In genomic region chr3:69859858-69860588, GRCm38 (mm10) we compare ENCODE assay signal across 8 mouse cellular contexts. TPM values are rescaled to one million over a fixed set of nuclear protein-coding genes. Genes with fewer than 3 reads are reported as not detected.
DNase-seq lines count a peak whose midpoint lies in the region; ATAC-seq lines count a peak whose summit lies in the region.

Gene Sptssb, minus strand, starts transcription at chr3:69859940.

- no peaks in the 10 kb centered on the region; the same call in none of the 2 replicates for H3K27me3 ChIP-seq in forebrain, embryonic 11.5 days (ENCODE audit: control insufficient read depth, insufficient read depth, low read length)
- peaks cover 20% of the 10 kb centered on the region for H3K27me3 ChIP-seq in liver, embryonic 11.5 days (replicated peaks; ENCODE audit: control insufficient read depth, insufficient read depth, low read length)
- H3K27me3 ChIP-seq in neural tube, embryonic 11.5 days (ENCODE audit: control insufficient read depth, insufficient read depth, low read length) = peaks cover 9% of the 10 kb centered on the region; the same call in 1 of the 2 replicates

- WGBS in forebrain, embryonic 11.5 days = 2% methylated on average over 24 of the region's 24 CpGs
- under 1% methylated on average over 24 of the region's 24 CpGs for WGBS in liver, embryonic 11.5 days
- 3% methylated on average over 24 of the region's 24 CpGs for WGBS in neural tube, embryonic 11.5 days

- peak within 1 kb of the TSS; percentile 50 for H3K9ac ChIP-seq in forebrain, embryonic 11.5 days (ENCODE audit: low read length)
- H3K9ac ChIP-seq in liver, embryonic 11.5 days (ENCODE audit: low read depth, low read length) = no peak within 1 kb of the TSS
- H3K9ac ChIP-seq in neural tube, embryonic 11.5 days (ENCODE audit: low read length) = peak within 1 kb of the TSS; percentile 41

- H3K36me3 ChIP-seq in forebrain, embryonic 11.5 days (ENCODE audit: control insufficient read depth, insufficient read depth, low read length) = no peaks in the 10 kb centered on the region
- H3K36me3 ChIP-seq in liver, embryonic 11.5 days (ENCODE audit: control insufficient read depth, insufficient read depth, low read length) = no peaks in the 10 kb centered on the region
- no peaks in the 10 kb centered on the region for H3K36me3 ChIP-seq in neural tube, embryonic 11.5 days (ENCODE audit: control insufficient read depth, insufficient read depth, low read length)

- no peak for DNase-seq in thymus, postnatal 0 days (ENCODE audit: low spot score)
- DNase-seq in thymus, adult 18-20 months = no peak
- DNase-seq in forebrain, embryonic 11.5 days (ENCODE audit: low spot score) = peak; percentile 58
- DNase-seq in kidney, adult 9 months = peak; percentile 77
- DNase-seq in liver, embryonic 11.5 days (ENCODE audit: low spot score) = peak; percentile 36
- DNase-seq in neural tube, embryonic 11.5 days (ENCODE audit: low spot score) = peak; percentile 44
- no peak for DNase-seq in spleen, postnatal 36 days (ENCODE audit: low spot score in 2 of 2)
- no peak for DNase-seq in spleen, adult 12 weeks (ENCODE audit: low spot score)

- no peak within 1 kb of the TSS for H3K27ac ChIP-seq in forebrain, embryonic 11.5 days (ENCODE audit: low read depth, low read length)
- H3K27ac ChIP-seq in liver, embryonic 11.5 days (ENCODE audit: low read depth, low read length) = no peak within 1 kb of the TSS
- no peak within 1 kb of the TSS for H3K27ac ChIP-seq in neural tube, embryonic 11.5 days (ENCODE audit: low read depth, low read length)

- peak within 1 kb of the TSS; percentile 46 for H3K4me3 ChIP-seq in forebrain, embryonic 11.5 days (ENCODE audit: low read depth, low read length)
- peak within 1 kb of the TSS; percentile 43 for H3K4me3 ChIP-seq in liver, embryonic 11.5 days (ENCODE audit: low read depth, low read length)
- H3K4me3 ChIP-seq in neural tube, embryonic 11.5 days (ENCODE audit: low read depth, low read length) = peak within 1 kb of the TSS; percentile 43

- no peaks in the 10 kb centered on the region for H3K9me3 ChIP-seq in forebrain, embryonic 11.5 days (ENCODE audit: control insufficient read depth, low read length)
- no peaks in the 10 kb centered on the region for H3K9me3 ChIP-seq in liver, embryonic 11.5 days (ENCODE audit: control insufficient read depth, low read length)
- H3K9me3 ChIP-seq in neural tube, embryonic 11.5 days (ENCODE audit: control insufficient read depth, low read length) = no peaks in the 10 kb centered on the region

- no peaks in the 10 kb centered on the region; the same call in 1 of the 2 replicates for H3K4me1 ChIP-seq in forebrain, embryonic 11.5 days (replicated peaks; ENCODE audit: control insufficient read depth, insufficient read depth, low read length)
- no peaks in the 10 kb centered on the region; the same call in 1 of the 2 replicates for H3K4me1 ChIP-seq in liver, embryonic 11.5 days (replicated peaks; ENCODE audit: control insufficient read depth, insufficient read depth, low read length)
- no peaks in the 10 kb centered on the region for H3K4me1 ChIP-seq in neural tube, embryonic 11.5 days (ENCODE audit: control insufficient read depth, insufficient read depth, low read length)

- ATAC-seq in forebrain, embryonic 11.5 days (replicated peaks; ENCODE audit: low FRiP score) = peak; percentile 59
- ATAC-seq in liver, embryonic 11.5 days (replicated peaks; ENCODE audit: low FRiP score) = peak; percentile 67
- peak; percentile 43; the same call in 1 of the 2 replicates for ATAC-seq in neural tube, embryonic 11.5 days (ENCODE audit: insufficient read depth, low FRiP score, low TSS enrichment)

- H3K4me2 ChIP-seq in forebrain, embryonic 11.5 days (ENCODE audit: low read depth, low read length, severe bottlenecking) = peak within 1 kb of the TSS; percentile 98
- H3K4me2 ChIP-seq in liver, embryonic 11.5 days = peak within 1 kb of the TSS; percentile 68
- peak within 1 kb of the TSS; percentile 96 for H3K4me2 ChIP-seq in neural tube, embryonic 11.5 days (ENCODE audit: low read depth)

RNA-seq across cellular contexts. Expression of gene Sptssb, which starts in this region (rescaled TPM):
- polyA plus RNA-seq in thymus, postnatal 0 days (2015; fragmentation: Nextera tagmentation; extraction: Ambion mirVana) = 10.9 and 12.3 TPM in 2 replicates
- 0.23 TPM in 1 of 2 replicates, not detected in the other for polyA plus RNA-seq in forebrain, embryonic 11.5 days (2014; fragmentation: Nextera tagmentation; extraction: Ambion mirVana)
- 4.3 and 5.4 TPM in 2 replicates for polyA plus RNA-seq in liver, embryonic 11.5 days (2014; fragmentation: Nextera tagmentation; extraction: Ambion mirVana)
- polyA plus RNA-seq in neural tube, embryonic 11.5 days (2014; fragmentation: Nextera tagmentation; extraction: Ambion mirVana) = 0.31 and 0.73 TPM in 2 replicates

Comparison
In these comparisons a context has a peak if more than half of its experiments do, and no peak if none do; other contexts are left out.
1. Peak in DNase-seq, ATAC-seq, H3K4me3 ChIP-seq, H3K9ac ChIP-seq and H3K4me2 ChIP-seq in forebrain, embryonic 11.5 days; RNA of the gene not detected or under 1 TPM.
2. Peak in DNase-seq, ATAC-seq, H3K4me3 ChIP-seq, H3K9ac ChIP-seq and H3K4me2 ChIP-seq in neural tube, embryonic 11.5 days; RNA of the gene not detected or under 1 TPM.
3. DNase-seq: peak in kidney, adult 9 months (single experiment) and liver, embryonic 11.5 days (single experiment); none in thymus, postnatal 0 days (single experiment), thymus, adult 18-20 months (0 of 2), spleen, postnatal 36 days (0 of 2) and spleen, adult 12 weeks (single experiment).
4. Peak in every context shown above with its lines, with median percentiles within 50 percentile points of each other: ATAC-seq, H3K4me2 ChIP-seq and H3K4me3 ChIP-seq.